Mouse (Mus musculus) intestine, embryonic 15.5 days (tissue): ENCODE results near the gene Fam186a. TPM values are rescaled to one million over a fixed set of nuclear protein-coding genes. Genes with fewer than 3 reads are reported as not detected.
A peak's percentile ranks its signal among the peaks of the same experiment; 100 is the strongest.
"Not testable (repeated sequence)": the region's sequence is repeated elsewhere in the genome, so short reads cannot be mapped to it uniquely, and the experiment has no call there.

Experiments used
- ATAC-seq: fragments of 200-750 bp; cut with Nextera tagmentation; 2 replicates; pipeline ENCODE4 v1.8.0; 2017; ENCODE audit warnings: moderate TSS enrichment, moderate library complexity
- H3K27ac ChIP-seq: fragments of 300-500 bp; sonication (generic); 2 replicates; pipeline ENCODE4 v1.5.1; 2015; ENCODE audit warnings: mild to moderate bottlenecking, inconsistent platforms
- H3K27me3 ChIP-seq: fragments of 300-500 bp; sonication (generic); replicated peaks from 2 replicates; pipeline ENCODE4 v1.6.1; 2015; ENCODE audit warnings: inconsistent platforms
- H3K36me3 ChIP-seq: fragments of 300-500 bp; sonication (generic); 2 replicates; pipeline ENCODE4 v1.6.1; 2015; ENCODE audit warnings: inconsistent platforms
- H3K4me1 ChIP-seq: fragments of 300-500 bp; sonication (generic); replicated peaks from 2 replicates; pipeline ENCODE4 v1.6.1; 2015; ENCODE audit warnings: inconsistent platforms
- H3K4me2 ChIP-seq: fragments of 300-500 bp; sonication (generic); replicated peaks from 2 replicates; pipeline ENCODE4 v1.6.1; 2015; ENCODE audit warnings: mild to moderate bottlenecking, inconsistent platforms
- H3K4me3 ChIP-seq: fragments of 300-500 bp; sonication (generic); replicated peaks from 2 replicates; pipeline ENCODE4 v1.5.1; 2015; ENCODE audit warnings: inconsistent platforms
- H3K9ac ChIP-seq: fragments of 300-500 bp; sonication (generic); 2 replicates; pipeline ENCODE4 v1.6.1; 2015; ENCODE audit warnings: inconsistent platforms
- H3K9me3 ChIP-seq: fragments of 300-500 bp; sonication (generic); 2 replicates; pipeline ENCODE4 v1.6.1; 2016; ENCODE audit warnings: inconsistent platforms
- WGBS: fragments of 180-500 bp; shearing (Covaris S2); methylation state at CpG from one replicate; pipeline ENCODE4 v1.1.7; 2015; 5-methylcytosine and 5-hydroxymethylcytosine counted together
- polyA plus RNA-seq: library from polyadenylated mRNA; unstranded; fragments of >200 nt; fragmentation: Nextera tagmentation; extraction: Ambion mirVana; gene quantifications from 2 replicates; pipeline ENCODE4 v1.2.1, GENCODE M21; 2015

The Fam186a gene
- polyA plus RNA-seq, result not detected in 2 replicates

DNA sequence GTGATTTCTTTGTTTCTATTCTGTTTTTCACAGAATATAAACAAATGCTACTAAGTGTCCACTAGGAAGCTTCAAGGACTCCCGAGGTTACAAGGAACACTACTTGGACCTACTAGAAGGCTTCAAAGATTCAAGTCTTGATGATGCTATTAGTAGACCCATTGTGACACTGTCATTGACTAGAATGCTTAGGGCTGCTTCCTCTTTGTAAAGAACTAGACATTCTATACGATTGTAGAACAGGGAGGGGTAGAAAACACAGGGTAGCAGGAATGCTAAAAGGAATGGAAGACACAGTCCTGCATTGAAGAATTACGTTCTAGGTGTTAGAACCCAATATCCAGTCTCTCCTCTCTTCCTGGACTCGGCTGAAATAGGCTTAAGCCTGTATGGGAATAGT is at the start of gene Fam186a:
Fam186a (minus strand) TSS at position 101 of the 400 bp plus-strand sequence.
- Histone ChIP-seq H3K27ac (peak within 1 kb of the TSS; percentile 59; the same call in 1 of the 2 replicates), H3K9ac (no peak within 1 kb of the TSS), H3K4me3 (no peak within 1 kb of the TSS), H3K36me3 (no peaks in the 10 kb centered on the region), H3K4me1 (no peaks in the 10 kb centered on the region; the same call in 1 of the 2 replicates), H3K9me3 (no peaks in the 10 kb centered on the region), H3K27me3 (no peaks in the 10 kb centered on the region), H3K4me2 (no peak within 1 kb of the TSS)
- ATAC-seq, result no peak
- 82% methylated on average over 4 of the region's 4 CpGs for WGBS

DNA sequence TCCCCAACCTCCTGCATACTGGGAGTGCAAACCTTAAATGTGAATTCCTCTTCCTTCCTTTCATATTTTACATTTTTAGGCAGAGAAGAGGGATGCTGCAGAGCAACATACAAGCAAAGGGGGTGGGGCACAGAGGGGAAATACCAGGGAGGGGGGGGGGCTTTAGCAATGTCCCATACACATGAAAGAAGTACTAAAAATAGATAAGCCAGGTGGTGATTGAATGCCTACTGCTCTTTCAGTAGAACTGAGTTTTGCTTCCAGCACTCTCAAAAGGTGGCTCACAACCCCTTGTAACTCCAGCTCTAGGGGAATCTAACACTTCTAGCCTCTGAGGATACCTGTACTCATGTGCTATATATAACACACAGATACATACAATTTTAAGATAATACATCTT is 39.3 kb upstream of the Fam186a start:
- Histone ChIP-seq H3K4me2 (no peak overlapping the region), H3K27ac (no peak overlapping the region), H3K4me1 (no peaks in the 10 kb centered on the region), H3K9ac (no peak overlapping the region), H3K36me3 (peaks cover 36% of the 10 kb centered on the region), H3K4me3 (no peak overlapping the region), H3K27me3 (no peaks in the 10 kb centered on the region), H3K9me3 (no peaks in the 10 kb centered on the region)
- no peak for ATAC-seq

DNA sequence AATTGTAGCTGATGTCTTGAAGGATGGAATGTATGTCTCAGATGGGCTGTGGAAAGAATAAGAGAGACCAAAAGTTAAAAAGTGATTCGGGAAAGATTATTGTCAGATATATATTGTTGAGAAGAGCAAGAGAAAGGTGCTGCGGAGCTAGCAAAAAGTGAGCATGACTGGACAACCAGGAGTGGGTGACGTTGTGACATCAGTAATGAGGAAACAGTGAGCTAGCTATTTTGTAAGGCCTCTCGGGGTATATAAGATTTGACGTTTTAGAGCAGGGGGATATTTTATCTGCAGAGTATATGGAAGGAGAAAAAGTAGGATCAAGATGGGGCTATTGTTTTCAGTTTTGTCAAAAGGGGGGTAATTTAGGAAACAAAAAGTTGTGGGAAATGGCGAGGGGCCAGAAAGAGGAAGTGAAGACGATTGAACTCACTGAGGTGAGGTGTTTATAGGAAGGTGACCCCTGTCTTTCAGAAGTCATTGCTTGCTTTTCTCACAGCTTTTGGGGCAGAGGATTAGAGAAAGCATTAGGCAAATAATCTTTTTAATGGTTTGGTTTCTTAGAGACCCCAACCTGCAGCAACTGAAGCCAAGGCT is 37.9 kb upstream of the Fam186a start:
- Histone ChIP-seq H3K36me3 (peaks cover 33% of the 10 kb centered on the region), H3K9me3 (no peaks in the 10 kb centered on the region), H3K4me2 (no peak overlapping the region), H3K27ac (no peak overlapping the region), H3K9ac (no peak overlapping the region), H3K4me1 (no peaks in the 10 kb centered on the region), H3K27me3 (no peaks in the 10 kb centered on the region), H3K4me3 (no peak overlapping the region)
- 84% methylated on average over 7 of the region's 7 CpGs for WGBS
- ATAC-seq, result no peak

DNA sequence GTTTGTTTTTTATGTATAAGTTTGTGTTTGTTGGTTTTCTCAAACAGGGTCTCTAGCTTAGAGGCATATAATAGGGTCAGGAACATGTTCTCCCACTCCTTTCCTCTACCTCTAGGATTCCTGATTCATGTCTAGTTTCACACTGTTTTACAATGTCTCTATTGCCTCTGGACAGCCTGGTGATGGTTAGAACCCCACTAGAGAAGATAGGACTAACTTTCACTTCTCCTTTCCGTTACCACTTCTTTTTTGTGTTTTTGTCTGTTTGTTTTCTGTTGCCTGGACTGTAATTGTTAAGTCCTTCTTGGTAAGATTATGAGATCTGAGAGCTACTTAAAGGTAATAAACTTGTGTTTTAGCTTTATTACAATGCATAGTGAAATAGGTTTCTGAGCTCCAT is 32.5 kb upstream of the Fam186a start:
- Histone ChIP-seq H3K27me3 (no peaks in the 10 kb centered on the region), H3K27ac (no peak overlapping the region), H3K4me1 (no peaks in the 10 kb centered on the region), H3K9me3 (no peaks in the 10 kb centered on the region), H3K4me2 (no peak overlapping the region), H3K4me3 (no peak overlapping the region), H3K9ac (no peak overlapping the region), H3K36me3 (peaks cover 18% of the 10 kb centered on the region)
- 90% methylated on average over 1 of the region's 1 CpGs for WGBS
- no peak for ATAC-seq

DNA sequence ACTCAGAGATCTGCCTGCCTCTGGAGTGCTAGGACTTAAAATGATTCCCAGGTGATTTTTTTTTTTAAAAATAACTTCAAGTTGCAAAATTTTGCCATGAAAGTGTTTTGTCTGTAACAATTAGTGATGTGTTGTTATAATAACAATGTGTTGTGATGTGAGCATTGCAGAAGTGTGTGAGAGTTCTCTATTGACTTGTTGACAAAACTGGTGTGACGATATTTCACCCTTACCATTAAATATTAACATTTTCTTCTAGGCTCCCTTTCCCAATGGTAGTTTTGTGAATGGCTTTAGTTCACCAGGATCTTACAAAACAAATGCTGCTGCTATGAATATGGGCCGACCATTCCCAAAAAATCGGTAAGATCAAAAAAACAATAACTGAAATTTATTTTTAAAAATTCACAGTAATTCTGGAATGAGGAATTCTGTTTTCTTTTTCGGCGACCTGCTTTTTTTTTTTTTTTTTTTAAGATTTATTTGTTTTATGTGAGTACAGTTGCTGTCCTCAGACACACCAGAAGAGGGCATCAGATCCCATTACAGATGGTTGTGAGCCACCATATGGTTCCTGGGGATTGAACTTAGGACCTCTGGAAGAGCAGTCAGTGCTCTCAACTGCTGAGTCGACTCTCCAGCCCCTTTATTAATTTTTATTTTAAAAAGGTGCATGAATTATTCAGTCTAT is 30.4 kb upstream of the Fam186a start:
- no peak overlapping the region for H3K9ac ChIP-seq
- H3K4me1 ChIP-seq, result no peaks in the 10 kb centered on the region
- H3K9me3 ChIP-seq, result no peaks in the 10 kb centered on the region
- no peaks in the 10 kb centered on the region for H3K27me3 ChIP-seq
- WGBS, result 94% methylated on average over 6 of the region's 6 CpGs
- ATAC-seq, result no peak
- no peak overlapping the region for H3K4me2 ChIP-seq
- H3K27ac ChIP-seq, result no peak overlapping the region
- H3K36me3 ChIP-seq, result peaks cover 12% of the 10 kb centered on the region
- H3K4me3 ChIP-seq, result no peak overlapping the region

DNA sequence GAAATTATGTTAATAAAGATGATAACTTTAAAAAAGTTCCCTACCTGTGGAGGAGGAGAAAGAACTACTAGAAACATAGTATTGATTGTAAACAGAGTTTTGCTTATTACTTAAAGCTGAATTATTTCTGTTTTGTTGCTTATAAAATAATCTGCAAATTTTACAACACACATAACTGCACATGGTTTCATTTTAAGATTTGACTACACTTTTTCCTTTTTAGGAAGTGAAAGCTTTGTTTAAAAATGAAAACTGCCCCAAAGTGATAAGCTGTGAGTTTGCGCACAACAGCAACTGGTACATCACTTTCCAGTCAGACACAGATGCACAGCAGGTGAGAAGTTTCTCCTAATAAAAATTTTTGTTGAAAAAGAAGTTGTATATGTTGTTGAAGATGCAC is 26.2 kb upstream of the Fam186a start:
- Histone ChIP-seq H3K36me3 (peaks cover 5% of the 10 kb centered on the region), H3K27me3 (no peaks in the 10 kb centered on the region), H3K4me1 (no peaks in the 10 kb centered on the region), H3K4me2 (no peak overlapping the region), H3K27ac (no peak overlapping the region), H3K9me3 (no peaks in the 10 kb centered on the region), H3K9ac (no peak overlapping the region), H3K4me3 (no peak overlapping the region)
- WGBS, result 91% methylated on average over 1 of the region's 1 CpGs
- no peak for ATAC-seq

DNA sequence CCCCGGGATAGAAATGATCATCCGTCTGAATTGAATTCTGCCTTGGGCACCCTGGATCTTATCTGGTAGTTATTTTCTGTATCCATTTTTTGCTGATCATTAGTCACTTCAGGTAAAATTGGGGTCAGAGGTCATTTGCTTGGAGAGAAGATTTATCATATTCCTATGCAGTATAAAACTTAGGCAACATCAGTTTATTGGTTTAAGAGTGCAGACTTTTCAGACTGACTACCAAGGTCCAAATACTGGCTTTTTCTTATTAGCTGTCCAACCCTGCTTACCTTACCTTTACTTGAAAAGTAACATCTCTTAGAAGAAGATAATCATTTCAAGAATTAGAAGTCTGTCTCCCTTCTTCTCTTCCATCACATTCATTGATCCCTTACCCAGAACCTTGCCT is 12.9 kb upstream of the Fam186a start:
- Histone ChIP-seq H3K9ac (no peak overlapping the region), H3K4me3 (no peak overlapping the region), H3K36me3 (no peaks in the 10 kb centered on the region), H3K9me3 (no peaks in the 10 kb centered on the region), H3K27me3 (no peaks in the 10 kb centered on the region), H3K4me1 (0 out of 2 replicates have a peak, but pooled peaks cover 2% of the 10 kb centered on the region), H3K4me2 (no peak overlapping the region), H3K27ac (no peak overlapping the region)
- WGBS, result 54% methylated on average over 2 of the region's 2 CpGs
- ATAC-seq, result peak; percentile 62

DNA sequence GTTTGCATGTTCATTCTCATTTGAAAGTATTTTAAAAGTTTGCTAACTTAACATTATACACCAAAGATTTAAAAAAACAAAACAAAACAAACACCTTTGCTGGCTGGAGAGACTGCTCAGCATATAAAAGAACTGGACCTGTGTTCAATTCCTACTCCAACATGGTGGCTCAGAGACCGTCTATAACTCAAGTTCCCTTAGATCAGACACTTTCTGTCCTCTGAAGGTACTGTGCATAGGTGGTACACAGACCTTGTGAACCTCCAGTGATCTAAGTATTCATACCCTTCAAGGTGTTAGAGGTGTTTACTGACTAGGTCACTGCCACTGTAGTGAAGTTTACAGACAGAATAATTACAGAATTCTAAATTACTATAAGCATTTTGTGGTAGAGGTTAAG is 12.4 kb upstream of the Fam186a start:
- H3K27me3 ChIP-seq, result no peaks in the 10 kb centered on the region
- 0 out of 2 replicates have a peak, but pooled peaks cover 5% of the 10 kb centered on the region for H3K4me1 ChIP-seq
- ATAC-seq, result no peak
- no peaks in the 10 kb centered on the region for H3K36me3 ChIP-seq
- WGBS, result 69% methylated on average over 1 of the region's 1 CpGs
- H3K4me3 ChIP-seq, result no peak overlapping the region
- no peak overlapping the region for H3K27ac ChIP-seq
- no peaks in the 10 kb centered on the region for H3K9me3 ChIP-seq
- H3K4me2 ChIP-seq, result no peak overlapping the region
- no peak overlapping the region for H3K9ac ChIP-seq

DNA sequence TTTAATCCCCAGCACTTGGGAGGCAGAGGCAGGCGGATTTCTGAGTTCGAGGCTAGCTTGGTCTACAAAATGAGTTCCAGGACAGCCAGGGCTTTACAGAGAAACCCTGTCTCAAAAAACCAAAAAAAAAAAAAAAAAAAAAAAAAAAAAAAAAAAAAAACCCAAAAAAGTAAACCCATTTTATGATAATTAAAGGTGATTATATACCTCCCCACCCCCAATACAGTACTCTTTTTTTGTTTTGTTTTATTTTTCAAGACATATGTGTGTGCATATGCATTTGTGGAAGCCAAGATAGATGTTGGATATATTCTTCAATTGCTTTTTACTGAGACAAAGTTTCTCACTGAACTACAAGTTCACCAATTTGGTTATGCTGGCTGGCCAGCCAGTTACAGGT is 9.3 kb upstream of the Fam186a start:
- H3K4me1 ChIP-seq, H3K9me3 ChIP-seq, ATAC-seq, H3K4me2 ChIP-seq, H3K27me3 ChIP-seq, H3K4me3 ChIP-seq, H3K27ac ChIP-seq, H3K36me3 ChIP-seq, H3K9ac ChIP-seq: not testable (repeated sequence)
- 92% methylated on average over 2 of the region's 2 CpGs for WGBS

DNA sequence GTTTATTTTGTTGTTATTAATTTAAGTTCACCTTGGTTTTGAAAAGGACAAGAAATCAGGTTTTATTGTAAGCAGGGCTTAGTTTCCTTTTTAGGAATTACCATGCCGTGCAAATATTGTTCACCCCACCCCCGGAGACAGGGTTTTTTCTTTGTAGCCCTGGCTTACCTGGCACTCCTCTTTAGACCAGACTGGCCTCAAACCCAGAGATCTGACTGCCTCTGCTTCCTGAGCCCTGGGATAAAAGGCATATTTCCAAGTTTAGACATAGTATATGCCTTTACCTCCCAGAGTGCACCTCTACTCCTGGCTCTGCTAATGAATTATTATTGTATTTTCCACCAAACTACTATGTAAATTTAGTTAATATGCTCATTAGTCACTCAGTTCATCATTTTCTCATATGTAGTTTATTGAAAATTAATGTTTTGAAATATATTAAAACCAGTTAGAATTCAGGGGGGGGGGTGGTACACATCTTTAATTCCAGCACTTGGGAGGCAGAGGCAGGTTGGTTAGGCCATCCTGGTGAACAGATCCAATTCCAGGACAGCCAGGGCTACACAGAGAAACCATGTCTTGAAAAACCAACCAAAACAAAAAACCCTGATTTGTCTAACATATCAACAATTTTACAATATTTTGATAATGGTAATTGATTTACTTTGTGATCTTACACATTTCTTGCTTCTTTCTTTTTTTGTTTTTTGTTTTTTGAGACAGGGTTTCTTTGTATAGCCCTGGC is 7.8 kb upstream of the Fam186a start:
- no peak overlapping the region for H3K4me3 ChIP-seq
- no peak for ATAC-seq

DNA sequence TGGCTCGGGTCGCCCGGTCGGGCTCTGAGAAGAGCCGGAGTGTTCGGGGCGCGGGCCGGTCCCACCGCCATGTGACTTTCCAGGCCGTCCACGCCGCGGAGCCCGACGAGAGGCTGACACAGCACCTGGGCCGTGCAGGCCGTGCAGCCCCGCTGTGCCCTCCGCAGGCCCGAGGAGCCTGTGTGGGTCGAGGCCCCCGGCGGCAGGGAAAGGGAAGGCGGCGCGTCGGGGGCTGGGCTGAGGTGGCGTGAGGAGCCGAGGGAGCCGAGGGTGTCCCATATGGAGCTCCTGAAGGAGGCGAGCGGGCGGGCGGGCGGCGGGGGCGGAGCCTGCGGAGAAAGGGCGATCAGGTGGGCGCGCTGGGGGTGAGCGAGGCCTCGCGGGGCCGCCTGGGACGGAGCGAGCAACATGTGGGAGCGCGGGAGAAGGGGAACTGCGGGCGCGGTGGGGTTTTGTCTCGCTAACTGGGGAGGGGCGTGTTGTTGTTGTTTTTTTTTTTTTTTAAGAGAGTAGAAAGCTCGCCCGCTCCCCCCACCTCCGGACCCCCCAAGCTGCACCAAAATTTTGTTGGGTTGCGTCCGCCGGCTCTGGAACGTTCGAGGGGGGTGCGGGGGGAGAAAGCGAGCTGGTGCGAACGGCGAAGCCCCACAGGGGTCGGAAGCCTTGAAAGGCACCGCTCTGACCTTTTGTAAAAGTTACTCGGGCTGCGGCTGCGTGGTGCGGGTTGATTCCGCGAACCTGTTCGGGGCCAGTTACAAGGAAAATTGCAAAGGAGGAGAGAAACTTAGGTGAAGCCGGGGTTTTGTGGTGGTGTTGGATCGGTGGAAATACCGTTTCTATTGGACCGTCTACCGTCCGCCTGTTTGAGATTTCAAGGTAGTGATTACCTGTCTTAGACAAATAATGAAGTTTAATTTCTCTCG is 6.4 kb upstream of the Fam186a start:
- peak overlapping the region; percentile 95 for H3K9ac ChIP-seq
- ATAC-seq, result peak; percentile 88
- H3K4me1 ChIP-seq, result 0 out of 2 replicates have a peak, but pooled peaks cover 3% of the 10 kb centered on the region
- no peaks in the 10 kb centered on the region for H3K36me3 ChIP-seq
- no peaks in the 10 kb centered on the region for H3K27me3 ChIP-seq
- peak overlapping the region; percentile 65 for H3K4me2 ChIP-seq
- no peaks in the 10 kb centered on the region for H3K9me3 ChIP-seq
- H3K4me3 ChIP-seq, result peak overlapping the region; percentile 99
- H3K27ac ChIP-seq, result peak overlapping the region; percentile 99
- under 1% methylated on average over 83 of the region's 84 CpGs for WGBS

More for the DNA sequence above, 7.8 kb upstream of the Fam186a start:
- Histone ChIP-seq H3K27me3 (no peaks in the 10 kb centered on the region), H3K9ac (no peak overlapping the region), H3K4me1 (0 out of 2 replicates have a peak, but pooled peaks cover 3% of the 10 kb centered on the region), H3K27ac (no peak overlapping the region), H3K4me2 (peak overlapping the region; percentile 65; the same call in 1 of the 2 replicates), H3K9me3 (no peaks in the 10 kb centered on the region), H3K36me3 (no peaks in the 10 kb centered on the region)
- 60% methylated on average over 2 of the region's 2 CpGs for WGBS
